Mouse (Mus musculus) CD8-positive naive resting alpha-beta T cell, adult 2 months (primary cell): ENCODE measurements at regions not wholly inside any gene's neighbourhood (a gene's known extent, or its start where the extent isn't known, plus 50 kb on each side); places are given as distances from the start of the nearest gene placed in this dataset.

Source experiments
- DNase-seq, 2 experiments: peaks; one replicate each; pipeline ENCODE4 v3.0.0; 2022; ENCODE audit warnings: low read depth in 2 of 2, low spot score in 2 of 2

- no peak for DNase-seq
Measured at GRCm38 (mm10) chr10:17545291-17545690, 177.7 kb upstream of the Cited2 start.

- no peak for DNase-seq
Measured at GRCm38 (mm10) chr10:17547986-17548385, 175.0 kb upstream of the Cited2 start.

- no peak for DNase-seq
Measured at GRCm38 (mm10) chr10:17548629-17549580, 174.1 kb upstream of the Cited2 start.

GRCm38 (mm10) chr10:17549711-17550637, 173.0 kb upstream of the Cited2 start:
- no peak for DNase-seq

- no peak for DNase-seq
Measured at GRCm38 (mm10) chr10:17550638-17551013, 172.4 kb upstream of the Cited2 start.

- no peak for DNase-seq
Measured at GRCm38 (mm10) chr10:17551869-17552268, 171.1 kb upstream of the Cited2 start.

GRCm38 (mm10) chr10:17552277-17552676, 170.7 kb upstream of the Cited2 start:
- DNase-seq: no peak

GRCm38 (mm10) chr10:17556391-17556790, 166.6 kb upstream of the Cited2 start:
- DNase-seq: no peak

GRCm38 (mm10) chr10:17559370-17559955, 163.6 kb upstream of the Cited2 start:
- no peak for DNase-seq

- DNase-seq: no peak
Measured at GRCm38 (mm10) chr10:17559980-17560379, 163.0 kb upstream of the Cited2 start.

GRCm38 (mm10) chr10:17561466-17561865, 161.6 kb upstream of the Cited2 start:
- no peak for DNase-seq

- DNase-seq: no peak
Measured at GRCm38 (mm10) chr10:17561977-17562376, 161.0 kb upstream of the Cited2 start.

- DNase-seq: no peak
Measured at GRCm38 (mm10) chr10:17562410-17563350, 160.3 kb upstream of the Cited2 start.

GRCm38 (mm10) chr10:17563351-17563749, 159.7 kb upstream of the Cited2 start:
- DNase-seq: no peak

- DNase-seq: no peak
Measured at GRCm38 (mm10) chr10:17564895-17565620, 158.0 kb upstream of the Cited2 start.

GRCm38 (mm10) chr10:17566975-17567374, 156.0 kb upstream of the Cited2 start:
- no peak for DNase-seq

- DNase-seq: no peak
Measured at GRCm38 (mm10) chr10:17567631-17568030, 155.4 kb upstream of the Cited2 start.

GRCm38 (mm10) chr10:17569577-17570113, 153.4 kb upstream of the Cited2 start:
- DNase-seq: no peak

GRCm38 (mm10) chr10:17574894-17575293, 148.1 kb upstream of the Cited2 start:
- DNase-seq: no peak
